Mouse (Mus musculus) forebrain, embryonic 11.5 days (tissue): Measurements from ENCODE around the gene Irf2. TPM values are rescaled to one million over a fixed set of nuclear protein-coding genes. Genes with fewer than 3 reads are reported as not detected.

Experiments
- ATAC-seq: fragments of 200-750 bp; cut with Nextera tagmentation; replicated peaks from 2 replicates; pipeline ENCODE4 v1.8.0; 2017; ENCODE audit warnings: moderate TSS enrichment; ENCODE audit not compliant: low FRiP score
- DNase-seq: peaks from one replicate; pipeline ENCODE4 v3.0.0-alpha.2; 2017; ENCODE audit warnings: low spot score
- H3K27ac ChIP-seq: fragments of 300-500 bp; sonication (generic); 2 replicates; pipeline ENCODE4 v1.5.1; 2014; ENCODE audit warnings: low read depth, low read length
- H3K27me3 ChIP-seq: fragments of 300-500 bp; sonication (generic); 2 replicates; pipeline ENCODE4 v1.6.1; 2014; ENCODE audit warnings: mild to moderate bottlenecking, low read length, mixed read lengths; ENCODE audit not compliant: control insufficient read depth, insufficient read depth
- H3K36me3 ChIP-seq: fragments of 300-500 bp; sonication (generic); 2 replicates; pipeline ENCODE4 v1.6.1; 2014; ENCODE audit warnings: mild to moderate bottlenecking, low read length, moderate library complexity, mixed read lengths; ENCODE audit not compliant: control insufficient read depth, insufficient read depth
- H3K4me1 ChIP-seq: fragments of 300-500 bp; sonication (generic); replicated peaks from 2 replicates; pipeline ENCODE4 v1.6.1; 2014; ENCODE audit warnings: low read length, mixed read lengths; ENCODE audit not compliant: control insufficient read depth, insufficient read depth
- H3K4me2 ChIP-seq: fragments of 300-500 bp; sonication (generic); 2 replicates; pipeline ENCODE4 v1.6.1; 2014; ENCODE audit warnings: low read depth, mild to moderate bottlenecking, low read length, moderate library complexity, mixed read lengths; ENCODE audit not compliant: severe bottlenecking
- H3K4me3 ChIP-seq: fragments of 300-500 bp; sonication (generic); 2 replicates; pipeline ENCODE4 v1.5.1; 2014; ENCODE audit warnings: low read depth, low read length
- H3K9ac ChIP-seq: fragments of 300-500 bp; sonication (generic); 2 replicates; pipeline ENCODE4 v1.6.1; 2014; ENCODE audit warnings: low read length
- H3K9me3 ChIP-seq: fragments of 300-500 bp; sonication (generic); 2 replicates; pipeline ENCODE4 v1.6.1; 2016; ENCODE audit warnings: low read length, mixed read lengths; ENCODE audit not compliant: control insufficient read depth
- WGBS: fragments of 180-500 bp; shearing (Covaris S2); extraction: QIAGEN DNeasy Blood & Tissue Kit; methylation state at CpG from one replicate; pipeline ENCODE4 v1.1.7; 2014; 5-methylcytosine and 5-hydroxymethylcytosine counted together
- polyA plus RNA-seq: library from polyadenylated mRNA; unstranded; fragments of >200 nt; fragmentation: Nextera tagmentation; extraction: Ambion mirVana; gene quantifications from 2 replicates; pipeline ENCODE4 v1.2.1, GENCODE M21; 2014

The Irf2 gene
- polyA plus RNA-seq, 1 experiment from 2014 or later: 12.8 TPM

DNA sequence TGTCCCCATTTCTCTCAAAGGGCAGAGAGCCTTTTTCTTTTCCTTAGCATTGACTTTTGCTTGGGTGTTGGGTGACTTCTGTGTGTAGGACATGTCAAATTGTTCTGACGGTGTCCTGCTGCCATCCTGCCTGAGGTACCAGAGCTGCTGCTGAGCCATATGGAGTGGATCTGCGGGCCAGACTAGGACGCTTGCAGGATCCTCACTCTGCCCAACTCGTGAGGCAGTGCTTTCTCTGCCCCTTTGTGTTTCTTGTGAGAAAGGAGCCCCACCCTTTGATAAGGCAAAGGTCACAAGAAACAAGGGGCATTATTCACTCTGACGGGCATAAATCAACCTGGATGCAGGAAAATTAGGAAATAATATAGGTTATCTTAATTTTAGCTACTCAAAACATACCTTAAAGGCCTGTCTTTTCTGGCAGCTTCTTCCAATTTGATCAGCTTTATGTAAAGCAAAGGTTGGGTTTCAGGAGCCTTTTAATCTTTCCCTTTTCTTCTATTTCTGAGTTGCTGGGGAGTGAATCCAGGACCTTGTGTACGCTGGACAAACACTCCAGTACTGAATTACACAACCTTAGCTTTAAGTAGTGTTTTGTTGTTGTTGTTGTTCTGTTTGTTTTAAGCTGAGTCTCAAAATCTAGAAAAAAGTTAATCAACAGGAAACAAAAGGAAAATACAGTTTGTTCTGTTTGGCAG, 90.0 kb downstream of the Irf2 start:
- Histone ChIP-seq H3K27me3 (no peaks in the 10 kb centered on the region), H3K27ac (no peak overlapping the region), H3K9ac (no peak overlapping the region), H3K36me3 (no peaks in the 10 kb centered on the region), H3K4me2 (no peak overlapping the region), H3K4me3 (no peak overlapping the region), H3K9me3 (no peaks in the 10 kb centered on the region), H3K4me1 (no peaks in the 10 kb centered on the region)
- no peak for DNase-seq
- ATAC-seq: no peak
- 76% methylated on average over 6 of the region's 6 CpGs for WGBS

DNA sequence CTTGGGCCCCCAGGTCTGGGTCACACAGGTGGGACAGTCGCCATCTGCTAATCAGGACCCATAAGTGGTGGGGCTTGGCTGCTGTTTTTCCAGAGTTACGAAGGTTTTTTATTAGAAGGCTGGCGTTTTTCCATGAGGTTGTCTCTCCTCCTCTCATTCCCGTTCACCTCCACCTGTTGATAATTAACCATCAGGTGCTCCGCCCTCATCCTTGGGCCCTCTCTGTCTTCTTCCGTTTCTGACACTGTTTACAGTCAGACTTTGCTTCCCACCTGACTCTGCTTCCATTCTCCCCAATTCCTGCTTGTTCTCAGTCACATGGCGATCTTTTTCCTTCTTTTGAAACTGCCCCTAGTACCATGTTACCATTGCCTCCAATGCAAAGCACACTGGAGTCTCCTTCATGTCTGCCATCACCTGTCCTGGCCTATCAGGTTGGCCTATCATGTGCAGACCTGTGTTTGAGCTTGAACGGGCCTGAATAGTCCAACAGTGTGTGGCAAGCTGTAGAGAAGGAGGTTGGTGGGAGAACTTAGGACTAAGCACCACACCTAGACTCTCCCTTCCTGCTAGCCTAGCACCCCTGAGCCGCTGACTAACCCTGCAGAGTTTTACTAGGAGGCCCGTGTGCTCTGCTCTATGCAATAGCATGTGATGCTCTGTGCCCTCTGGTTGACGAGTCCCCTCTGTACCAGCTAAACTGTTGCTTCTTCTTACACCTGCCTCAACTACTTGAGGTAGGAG, 90.8 kb downstream of the Irf2 start:
- H3K4me1 ChIP-seq: no peaks in the 10 kb centered on the region
- no peak overlapping the region for H3K4me2 ChIP-seq
- H3K27me3 ChIP-seq: no peaks in the 10 kb centered on the region
- no peak overlapping the region for H3K9ac ChIP-seq
- no peak overlapping the region for H3K27ac ChIP-seq
- 89% methylated on average over 11 of the region's 11 CpGs for WGBS
- no peaks in the 10 kb centered on the region for H3K36me3 ChIP-seq
- ATAC-seq: no peak
- no peak overlapping the region for H3K4me3 ChIP-seq
- no peaks in the 10 kb centered on the region for H3K9me3 ChIP-seq
- no peak for DNase-seq

DNA sequence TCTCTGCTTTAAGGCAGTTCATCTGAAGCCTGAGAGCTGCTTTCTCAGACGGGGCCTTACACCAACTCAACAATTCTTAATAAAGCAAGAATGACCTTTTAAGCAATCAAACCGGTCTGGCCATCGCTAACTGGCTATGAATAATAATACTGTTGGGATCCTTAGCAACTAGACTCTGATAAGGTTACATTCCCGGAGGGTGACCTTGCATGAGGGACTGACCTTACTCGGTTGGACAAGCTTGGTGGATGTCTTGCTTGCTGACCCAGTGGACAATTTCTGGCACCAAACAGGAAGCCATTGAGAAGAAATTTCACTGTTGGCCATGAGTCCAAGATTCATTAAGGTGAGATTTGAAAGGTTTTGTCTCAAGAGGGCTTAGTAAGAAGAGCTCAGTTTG, 92.4 kb downstream of the Irf2 start:
- Histone ChIP-seq H3K4me1 (no peaks in the 10 kb centered on the region), H3K9ac (no peak overlapping the region), H3K27me3 (no peaks in the 10 kb centered on the region), H3K27ac (no peak overlapping the region), H3K36me3 (no peaks in the 10 kb centered on the region), H3K4me2 (no peak overlapping the region), H3K9me3 (no peaks in the 10 kb centered on the region), H3K4me3 (no peak overlapping the region)
- DNase-seq (no peak), ATAC-seq (no peak)
- 90% methylated on average over 5 of the region's 5 CpGs for WGBS

GRCm38 (mm10) chr8:46832399-46832798, 92.9 kb downstream of the Irf2 start:
- H3K9me3 ChIP-seq: no peaks in the 10 kb centered on the region
- no peaks in the 10 kb centered on the region for H3K4me1 ChIP-seq
- ATAC-seq: no peak
- H3K27ac ChIP-seq: no peak overlapping the region
- no peak overlapping the region for H3K4me2 ChIP-seq
- no peaks in the 10 kb centered on the region for H3K27me3 ChIP-seq
- DNase-seq: no peak
- H3K36me3 ChIP-seq: no peaks in the 10 kb centered on the region
- H3K4me3 ChIP-seq: no peak overlapping the region
- WGBS: 90% methylated on average over 3 of the region's 3 CpGs
- no peak overlapping the region for H3K9ac ChIP-seq

DNA sequence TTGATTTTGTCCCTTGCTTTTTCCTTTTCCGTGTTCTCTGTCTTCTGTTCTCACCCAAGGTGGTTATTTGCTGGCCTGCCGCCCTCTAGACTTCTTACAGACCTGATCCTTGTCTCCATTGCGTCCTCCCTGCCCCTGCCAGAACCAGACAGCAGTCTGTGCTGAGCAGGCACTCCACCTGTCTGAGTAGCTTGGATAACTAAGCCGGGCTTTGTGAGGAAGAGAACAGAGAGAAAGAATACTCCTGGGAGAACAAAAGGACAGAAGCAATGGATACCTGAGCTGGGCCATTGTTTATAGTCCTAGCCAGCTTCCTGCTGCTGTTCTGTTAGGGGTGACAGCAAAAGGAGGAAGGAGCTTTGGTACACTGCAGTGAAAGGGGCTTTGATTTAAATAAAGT, 94.2 kb downstream of the Irf2 start:
- DNase-seq: no peak
- Histone ChIP-seq H3K27ac (no peak overlapping the region), H3K36me3 (no peaks in the 10 kb centered on the region), H3K9me3 (no peaks in the 10 kb centered on the region), H3K4me3 (no peak overlapping the region), H3K4me1 (no peaks in the 10 kb centered on the region), H3K4me2 (no peak overlapping the region), H3K9ac (no peak overlapping the region), H3K27me3 (no peaks in the 10 kb centered on the region)
- ATAC-seq: no peak
- 33% methylated on average over 4 of the region's 4 CpGs for WGBS

DNA sequence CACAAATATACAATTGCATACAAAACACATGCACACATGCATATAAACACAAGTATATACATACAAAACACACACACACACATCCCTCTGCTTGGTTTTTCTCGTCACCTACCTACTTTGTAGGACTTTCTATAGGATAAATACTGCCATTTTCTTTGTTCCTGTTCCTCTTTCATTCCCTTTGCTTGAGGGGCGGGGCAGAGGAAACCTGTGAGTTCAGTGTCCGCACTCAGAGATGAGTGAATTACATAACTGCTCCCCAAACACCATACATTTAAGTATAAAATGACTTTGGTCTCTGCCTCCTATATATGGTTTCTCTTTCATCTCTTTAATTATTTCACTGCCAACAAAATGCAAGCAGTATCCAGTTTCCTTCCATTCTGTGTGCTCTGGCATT, 94.9 kb downstream of the Irf2 start:
- H3K9ac ChIP-seq: no peak overlapping the region
- no peaks in the 10 kb centered on the region for H3K27me3 ChIP-seq
- no peaks in the 10 kb centered on the region for H3K9me3 ChIP-seq
- 88% methylated on average over 3 of the region's 3 CpGs for WGBS
- no peak overlapping the region for H3K4me2 ChIP-seq
- ATAC-seq (no peak), DNase-seq (no peak)
- H3K4me1 ChIP-seq: no peaks in the 10 kb centered on the region
- no peak overlapping the region for H3K4me3 ChIP-seq
- H3K36me3 ChIP-seq: no peaks in the 10 kb centered on the region
- no peak overlapping the region for H3K27ac ChIP-seq

DNA sequence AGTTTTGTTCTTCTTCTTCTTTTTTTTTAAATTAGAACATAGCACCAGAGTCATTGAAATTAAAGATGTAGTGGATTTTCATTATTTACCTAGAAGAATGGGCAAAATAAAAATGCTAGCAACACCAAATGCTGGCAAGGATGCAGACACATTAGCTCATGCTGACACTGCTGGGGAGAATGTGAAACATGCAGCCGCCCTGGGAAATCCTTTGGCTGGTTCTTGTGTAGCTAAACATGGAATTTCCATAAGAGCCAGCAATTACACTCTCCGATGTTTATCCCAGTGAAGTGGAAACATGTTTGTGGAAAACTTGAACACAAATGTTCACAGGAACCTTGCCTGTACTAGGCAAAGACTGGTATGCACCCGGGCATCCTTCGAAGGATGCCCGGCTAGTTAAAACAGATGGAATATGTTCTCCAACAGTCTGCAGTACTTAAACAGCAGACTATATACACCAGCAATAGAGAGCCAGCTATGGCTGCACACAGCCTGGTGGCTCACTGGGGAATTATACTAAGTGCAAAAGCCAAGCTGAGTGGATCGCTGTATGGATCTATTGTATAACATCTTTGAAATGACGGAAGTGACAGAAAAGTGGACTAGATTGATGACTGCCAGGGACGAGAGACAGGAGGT, 96.6 kb downstream of the Irf2 start:
- Histone ChIP-seq H3K4me2 (no peak overlapping the region), H3K9ac (no peak overlapping the region), H3K27ac (no peak overlapping the region), H3K4me3 (no peak overlapping the region), H3K27me3 (no peaks in the 10 kb centered on the region), H3K9me3 (no peaks in the 10 kb centered on the region), H3K36me3 (no peaks in the 10 kb centered on the region), H3K4me1 (no peaks in the 10 kb centered on the region)
- DNase-seq (no peak), ATAC-seq (no peak)
- WGBS: 86% methylated on average over 8 of the region's 8 CpGs

- 80% methylated on average over 5 of the region's 5 CpGs for WGBS
- no peaks in the 10 kb centered on the region for H3K36me3 ChIP-seq
- ATAC-seq: no peak
- no peak overlapping the region for H3K4me2 ChIP-seq
- H3K9me3 ChIP-seq: no peaks in the 10 kb centered on the region
- no peak overlapping the region for H3K27ac ChIP-seq
- no peaks in the 10 kb centered on the region for H3K4me1 ChIP-seq
- no peak for DNase-seq
- no peaks in the 10 kb centered on the region for H3K27me3 ChIP-seq
- H3K4me3 ChIP-seq: no peak overlapping the region
- H3K9ac ChIP-seq: no peak overlapping the region
Measured at GRCm38 (mm10) chr8:46836949-46837348, 97.4 kb downstream of the Irf2 start.
